Mouse (Mus musculus) left cerebral cortex, postnatal 14 days (tissue): ENCODE measurements at regions not wholly inside any gene's neighbourhood (a gene's known extent, or its start where the extent isn't known, plus 50 kb on each side); places are given as distances from the start of the nearest gene placed in this dataset.

ENCODE experiments used
- DNase-seq, 2 experiments: peaks; one replicate each; pipeline ENCODE4 v3.0.0; 2021 to 2022; ENCODE audit warnings: low spot score in 2 of 2, mixed read lengths in 1 of 2
- intact Hi-C: fragments of 180-260 bp; cut with DNase I; formaldehyde crosslinking; loops from one replicate; pipeline ENCODE4 v1.15.1; 2025

DNA sequence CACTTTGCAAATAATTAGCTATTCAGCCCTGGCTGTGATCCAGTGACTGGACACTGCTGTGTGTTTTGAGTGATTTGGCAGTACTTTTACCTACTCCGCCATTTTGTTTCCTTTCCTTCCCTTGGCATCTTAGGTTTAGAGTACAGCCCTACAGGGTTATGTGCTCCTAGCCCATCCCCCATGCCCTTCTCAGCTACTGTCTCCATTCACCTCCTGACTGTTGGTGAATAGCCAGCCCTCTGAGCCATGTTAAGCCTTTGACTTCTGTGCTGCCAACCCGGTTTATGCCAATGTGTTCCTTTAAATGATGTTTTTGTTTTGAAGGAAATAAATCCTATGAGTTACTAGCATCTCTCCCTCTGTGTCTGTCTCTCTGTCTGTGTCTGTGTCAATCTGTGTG is 167.8 kb upstream of the Tas2r134 start:
- intact Hi-C loops: no loop called here
- DNase-seq: no peak

DNA sequence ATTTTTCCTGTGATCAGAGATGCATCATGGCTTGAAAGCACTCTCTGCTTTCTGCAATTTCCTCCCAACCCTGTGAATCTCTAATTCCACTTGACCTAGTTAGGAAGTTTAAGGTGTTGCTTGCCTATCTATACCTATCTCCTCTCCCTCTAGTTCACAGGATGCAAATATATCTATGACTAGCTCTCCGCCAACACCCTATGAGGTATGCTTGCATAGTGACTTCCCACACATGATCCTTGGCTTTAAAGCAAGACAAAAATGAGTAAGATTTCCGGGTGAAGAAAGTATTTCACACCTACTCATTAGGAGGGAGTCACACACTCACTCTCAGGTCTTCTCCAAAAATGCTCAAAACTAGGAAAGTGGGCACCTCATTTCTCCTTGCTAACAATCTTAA is 169.6 kb upstream of the Tas2r134 start:
- no peak for DNase-seq
- intact Hi-C loops: no loop called here

DNA sequence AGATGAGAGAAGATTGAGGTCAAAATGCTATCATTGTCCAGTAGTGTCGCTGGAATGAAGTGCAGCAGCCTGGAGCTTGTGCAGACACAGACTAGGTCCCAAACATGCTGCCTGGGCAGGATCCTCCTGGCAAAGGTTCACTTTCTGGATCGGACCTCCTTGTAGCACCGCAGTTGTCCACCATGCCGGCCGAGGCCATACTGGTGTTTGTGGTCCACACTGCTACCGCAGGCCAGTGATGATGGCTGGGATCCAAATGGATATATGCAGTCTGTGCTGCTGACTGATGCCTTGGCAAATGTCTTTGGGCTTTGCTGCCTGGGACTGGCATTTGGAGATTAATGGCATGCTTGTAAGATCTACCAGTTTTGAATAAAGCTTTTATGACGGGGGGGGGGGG is 174.5 kb upstream of the Tas2r134 start:
- intact Hi-C loops: no loop called here
- no peak for DNase-seq

DNA sequence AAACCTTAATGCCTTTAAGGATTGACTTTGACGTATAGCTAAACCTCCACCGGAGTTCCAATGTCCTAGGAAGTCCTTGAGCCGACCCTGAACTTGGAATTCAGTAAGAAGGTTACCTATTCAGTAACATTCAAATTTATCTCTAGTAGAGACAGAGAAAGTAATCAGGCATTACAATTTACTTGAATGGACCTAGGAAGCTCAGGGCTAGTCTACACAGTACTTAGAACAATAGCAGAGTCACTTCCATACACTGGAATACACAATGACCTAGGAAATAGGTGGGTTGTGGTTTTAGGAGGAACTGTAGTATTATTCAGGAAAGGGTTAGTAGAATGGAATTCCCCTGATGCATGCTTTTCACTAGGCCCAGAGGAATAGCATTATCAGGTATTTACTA is 179.2 kb upstream of the Tas2r134 start:
- intact Hi-C loops: no loop called here
- DNase-seq: no peak

DNA sequence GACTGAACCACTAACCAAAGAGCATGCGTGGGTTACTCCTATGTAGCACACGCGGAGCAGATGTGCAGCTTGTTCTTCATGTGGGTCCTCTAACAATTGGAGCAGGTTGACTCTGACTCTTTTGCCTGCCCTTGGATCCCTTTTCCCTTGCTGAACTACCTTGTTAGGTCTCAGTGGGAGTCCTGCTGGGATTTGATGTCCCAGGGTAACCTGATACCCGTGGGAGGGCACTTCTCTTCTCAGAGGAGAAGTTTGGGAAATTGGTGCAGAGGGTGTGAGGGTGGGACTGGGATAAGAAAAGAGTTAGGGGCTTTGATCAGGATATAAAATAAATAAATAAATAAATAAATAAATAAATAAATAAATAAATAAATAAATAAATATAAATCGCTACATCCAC is 179.7 kb upstream of the Tas2r134 start:
- DNase-seq: no peak
- intact Hi-C loops: no loop called here

DNA sequence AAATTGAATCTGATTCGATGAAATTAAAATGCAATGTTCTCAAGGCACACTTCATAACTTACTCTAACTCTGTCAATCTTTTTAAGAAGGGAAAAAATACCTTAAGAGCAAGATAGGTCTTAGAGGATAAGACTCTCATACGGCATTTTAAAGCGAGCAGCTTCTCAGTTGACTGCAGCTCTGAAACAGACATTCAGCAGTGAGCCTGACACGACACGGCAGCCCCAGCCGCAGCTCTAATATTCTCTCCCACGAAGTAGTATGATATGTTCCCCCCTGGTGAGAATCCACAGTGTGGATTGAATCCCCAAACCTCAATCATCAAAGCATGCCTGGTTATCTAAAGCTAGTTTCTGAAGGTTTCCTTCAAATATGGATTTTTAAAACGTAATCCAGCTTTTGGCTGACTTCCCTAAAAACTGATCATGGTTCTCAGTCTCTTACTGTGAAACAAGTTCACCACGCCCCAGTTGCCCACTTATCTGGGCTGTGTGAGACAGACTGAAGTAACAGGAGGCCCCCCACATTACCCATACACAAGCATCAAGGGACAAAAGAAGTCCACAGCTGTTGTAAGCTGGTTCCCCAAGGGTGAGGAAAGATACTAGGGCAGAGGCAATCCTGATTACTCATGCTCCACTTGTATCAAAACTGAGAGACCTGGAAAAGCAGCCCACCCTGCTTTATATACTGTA is 182.8 kb upstream of the Tas2r134 start:
- intact Hi-C loops: no loop called here
- no peak for DNase-seq

DNA sequence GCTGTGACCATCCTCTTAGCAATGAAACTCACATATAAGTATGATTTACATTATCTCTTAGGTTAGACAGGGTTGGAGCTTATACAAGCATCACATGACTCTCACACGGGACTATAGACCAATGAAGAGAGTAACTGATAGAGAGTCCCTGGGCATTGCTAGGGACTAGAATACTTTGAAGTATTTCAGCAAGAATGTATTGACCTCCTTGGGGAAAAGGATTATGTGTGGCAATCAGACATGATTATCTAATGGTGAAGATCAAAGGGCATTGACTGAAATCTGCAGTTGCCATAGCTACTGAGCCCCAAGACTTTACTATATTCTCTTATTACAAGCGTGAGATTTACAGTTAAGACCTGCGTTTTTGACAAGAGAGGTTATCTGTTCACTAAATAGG is 183.4 kb upstream of the Tas2r134 start:
- DNase-seq: no peak
- intact Hi-C loops: no loop called here

DNA sequence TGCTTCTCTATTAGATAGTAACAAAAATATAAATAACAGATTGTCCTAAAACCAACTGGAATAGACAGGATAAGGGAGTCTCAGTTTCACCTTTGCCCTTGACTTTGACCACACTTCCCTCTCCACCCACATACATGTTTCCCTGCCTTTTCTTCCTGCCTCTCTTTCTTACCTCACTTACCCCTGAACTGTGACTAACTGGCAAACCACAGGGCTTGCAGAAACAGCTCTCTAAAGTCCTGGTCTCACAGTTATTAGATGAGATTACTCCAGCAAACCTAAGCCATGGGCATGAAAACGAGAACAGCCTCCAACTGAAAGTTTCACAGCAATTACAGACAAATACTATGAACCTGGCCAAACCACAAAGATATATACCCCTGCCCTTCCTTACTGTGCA is 188.3 kb upstream of the Tas2r134 start:
- intact Hi-C loops: no loop called here
- DNase-seq: no peak

DNA sequence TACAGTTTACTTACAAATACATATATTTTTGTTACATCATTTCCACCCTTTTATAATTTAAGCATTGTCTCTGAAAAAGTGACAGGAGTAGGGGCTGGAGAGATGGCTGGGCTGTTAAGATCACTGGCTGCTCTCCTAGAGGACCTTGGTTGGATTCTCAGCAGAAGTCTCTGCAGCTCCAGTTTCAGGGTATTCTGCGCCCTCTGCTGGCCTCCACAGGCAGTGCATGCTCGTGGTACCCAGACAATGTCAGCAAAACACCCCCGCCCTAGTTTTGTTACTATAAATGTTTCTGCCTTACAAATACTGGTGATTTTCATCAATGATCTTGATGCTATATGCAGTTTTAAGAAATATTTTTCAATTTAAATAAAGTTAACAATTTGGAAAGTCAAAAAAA is 190.7 kb upstream of the Tas2r134 start:
- intact Hi-C loops: no loop called here
- DNase-seq: no peak

DNA sequence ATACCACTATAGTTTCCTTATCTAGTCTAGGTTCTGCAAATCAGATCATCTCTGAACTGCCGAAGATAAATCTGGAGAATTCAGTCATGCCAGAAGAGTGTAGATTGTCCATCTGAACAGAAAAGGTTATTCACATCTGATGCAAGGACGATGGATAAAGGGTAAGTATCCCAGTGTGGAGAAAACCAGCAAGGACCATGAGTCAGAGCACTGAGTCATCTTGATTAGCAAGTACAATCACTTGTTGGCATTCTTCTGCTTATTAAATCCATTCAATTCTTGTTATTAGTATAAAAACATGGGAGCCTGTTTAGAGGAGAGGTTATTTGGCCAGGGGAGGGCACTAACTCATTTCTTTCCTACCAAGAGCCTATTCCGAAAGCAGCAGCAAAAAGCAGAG is 195.7 kb upstream of the Tas2r134 start:
- no peak for DNase-seq
- intact Hi-C loops: no loop called here

DNA sequence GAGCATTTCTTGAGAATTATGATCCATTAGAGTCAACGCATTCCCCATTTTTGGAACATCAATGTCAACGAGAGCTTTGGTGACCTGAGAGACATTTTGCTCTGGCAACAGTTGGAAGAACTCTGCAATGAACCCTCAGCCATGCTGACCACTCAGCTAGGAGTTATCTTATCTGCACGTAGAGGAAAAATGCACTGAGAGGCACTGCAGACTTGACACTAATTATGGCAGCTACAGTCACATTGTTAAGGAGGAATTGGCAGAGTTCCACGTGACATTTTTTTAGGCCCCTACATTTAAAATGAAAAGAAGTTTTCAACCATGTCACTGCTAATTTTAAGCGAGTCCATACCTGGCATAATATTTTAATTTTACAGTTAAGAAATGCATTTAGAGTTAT is 197.6 kb upstream of the Tas2r134 start:
- no peak for DNase-seq
- intact Hi-C loops: no loop called here

DNA sequence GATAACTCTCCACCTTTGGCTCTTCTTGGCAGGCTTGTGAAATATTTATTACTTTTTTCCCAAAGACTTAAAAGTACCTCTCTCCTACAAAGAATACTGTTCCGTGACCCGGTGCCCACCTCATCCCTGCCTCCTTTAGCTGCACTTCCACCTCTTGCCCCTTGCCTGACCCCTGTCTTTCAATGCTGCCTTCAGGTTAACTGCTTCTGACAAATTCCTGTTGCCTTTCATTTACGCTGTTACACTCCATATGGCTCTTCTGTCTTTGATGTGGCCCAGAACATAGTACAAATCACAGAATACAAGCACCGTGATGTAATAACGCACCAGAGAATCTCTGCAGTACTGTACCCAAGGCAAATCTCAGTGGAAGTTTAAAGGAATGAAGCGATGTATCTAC is 204.9 kb upstream of the Tas2r134 start:
- DNase-seq: no peak
- intact Hi-C loops: no loop called here

DNA sequence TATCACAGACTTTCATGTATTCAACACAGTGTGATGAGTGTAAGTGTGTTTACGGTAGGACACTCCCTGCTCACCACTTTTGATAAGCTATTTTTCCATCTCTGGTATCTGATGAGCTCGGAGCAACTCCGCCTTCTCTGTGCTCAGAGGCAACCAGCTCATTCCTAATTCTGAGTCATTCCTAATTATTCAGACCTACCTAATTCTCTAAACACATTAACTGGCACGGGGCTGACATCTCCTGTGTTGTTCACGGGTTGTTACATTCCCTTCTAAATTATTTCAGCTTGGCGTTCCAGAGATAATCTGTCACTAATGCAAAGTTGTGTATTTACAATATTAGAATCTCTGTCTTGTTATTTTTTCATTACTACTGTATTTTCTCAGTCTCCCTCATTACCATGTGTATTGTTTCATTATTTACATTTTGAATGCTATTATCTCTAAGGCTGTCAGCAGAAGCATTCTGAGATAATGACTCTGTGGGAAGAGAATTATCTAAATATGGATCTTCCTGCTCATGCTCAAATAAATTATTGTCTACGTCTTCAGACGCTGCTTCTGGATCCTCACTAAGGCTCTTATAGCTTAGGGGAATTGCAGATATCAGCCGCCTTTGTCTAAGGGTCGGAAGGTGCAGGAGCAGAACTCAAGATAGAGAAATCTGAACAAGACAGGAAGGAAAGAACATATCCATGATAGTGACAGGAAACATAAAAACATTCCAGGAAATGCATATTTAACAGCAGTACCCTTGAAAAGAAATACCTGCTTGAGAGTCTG is 209.2 kb upstream of the Tas2r134 start:
- intact Hi-C loops: no loop called here
- no peak for DNase-seq

DNA sequence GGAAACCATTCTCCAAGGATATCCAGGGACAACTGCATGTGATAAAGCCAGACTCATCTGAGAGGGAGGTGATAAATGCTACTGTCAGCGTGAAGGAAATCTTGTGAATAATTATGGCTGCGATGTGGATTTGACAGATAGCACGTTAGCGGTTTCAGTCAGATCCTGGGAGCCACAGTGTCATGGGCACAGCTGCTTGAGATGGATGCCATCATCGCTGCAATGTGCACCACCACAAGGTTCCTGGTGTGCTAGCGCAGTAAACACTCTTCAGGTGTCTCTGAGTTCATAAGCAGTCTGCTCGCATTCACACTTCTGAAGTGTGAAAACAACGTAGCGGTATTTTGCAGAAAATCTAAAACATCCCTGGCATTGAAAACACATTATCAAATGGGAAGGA is 238.9 kb upstream of the Tas2r134 start:
- intact Hi-C loops: no loop called here
- DNase-seq: peak in 1 of 2 experiments; percentile 14

DNA sequence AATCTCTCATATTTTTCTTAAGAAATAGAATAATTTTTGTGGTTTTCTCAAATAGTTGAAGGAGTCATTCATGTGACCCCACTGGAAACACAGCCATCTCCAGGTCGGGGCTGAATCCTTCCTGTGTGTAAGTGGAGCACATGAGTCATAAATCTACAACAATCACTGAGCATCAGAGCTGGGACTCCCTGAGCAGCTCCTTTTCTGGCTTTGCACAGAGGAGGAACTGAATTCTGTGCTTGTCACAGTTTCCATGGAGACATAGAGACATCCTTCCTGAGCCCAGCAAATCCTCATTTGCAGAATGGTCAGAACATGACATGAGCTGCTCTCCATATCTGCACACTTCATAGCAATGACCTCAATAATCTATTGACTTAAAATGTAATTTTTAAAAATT is 238.2 kb upstream of the Rnd3 start:
- peak; percentile 15 to 16 for DNase-seq

DNA sequence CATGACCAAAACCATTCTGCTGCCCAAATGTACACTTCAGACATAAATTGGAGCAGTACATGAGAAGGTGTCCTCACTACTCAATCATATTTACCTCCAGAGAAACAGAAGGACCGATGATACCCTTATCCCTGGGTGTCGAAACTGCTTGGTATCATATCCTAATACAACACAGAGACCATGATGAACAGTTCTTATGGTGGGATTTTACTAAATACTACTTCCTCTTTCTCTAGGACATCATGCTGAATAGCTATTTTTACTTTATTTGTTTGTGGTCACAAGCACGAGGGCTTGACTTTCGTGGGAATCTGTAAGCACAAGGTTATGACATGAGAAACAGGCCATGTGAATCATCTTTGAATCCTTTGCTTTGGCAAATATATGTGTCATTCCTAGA is 227.7 kb upstream of the Rnd3 start:
- no peak for DNase-seq
- intact Hi-C loops: no loop called here

More for the DNA sequence above, 238.2 kb upstream of the Rnd3 start:
- intact Hi-C loops: no loop called here

DNA sequence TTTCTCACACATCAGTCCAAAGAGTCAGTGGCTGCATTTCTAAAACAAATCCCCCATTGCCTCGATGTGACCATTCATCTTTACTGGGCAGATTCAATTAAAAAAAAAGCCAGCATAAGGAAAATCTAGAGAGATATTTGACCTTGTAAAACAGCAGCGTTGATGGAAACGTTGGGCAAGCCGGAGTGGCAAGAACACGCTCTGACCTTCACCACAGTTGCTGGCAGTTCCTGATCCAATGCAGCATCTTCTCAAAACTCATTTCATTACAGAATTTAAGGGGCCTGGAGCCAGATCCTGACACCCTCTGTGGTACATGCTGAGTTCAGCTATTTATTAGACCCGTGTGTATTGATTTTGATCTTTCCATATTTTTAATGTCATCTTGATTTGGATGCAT is 225.7 kb upstream of the Rnd3 start:
- intact Hi-C loops: no loop called here
- DNase-seq: no peak

DNA sequence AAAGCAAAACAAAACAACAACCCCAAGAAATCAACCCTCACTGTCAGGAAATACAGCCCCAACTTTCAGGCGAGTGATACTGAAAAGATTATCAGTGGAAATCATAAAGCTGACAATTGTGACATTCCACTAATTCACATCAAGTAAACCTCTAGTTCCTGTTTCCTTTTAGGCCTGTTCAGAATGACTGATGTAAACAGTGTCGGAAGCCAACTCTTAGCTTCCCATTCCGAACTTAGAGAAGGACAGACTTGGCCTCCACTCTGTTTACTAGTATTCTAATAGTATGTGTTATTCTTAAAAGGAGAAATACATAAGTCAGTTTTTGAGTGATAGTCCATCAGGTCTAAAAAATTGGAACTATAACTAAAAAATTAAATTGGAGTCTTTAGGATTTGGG is 223.9 kb upstream of the Rnd3 start:
- no peak for DNase-seq

DNA sequence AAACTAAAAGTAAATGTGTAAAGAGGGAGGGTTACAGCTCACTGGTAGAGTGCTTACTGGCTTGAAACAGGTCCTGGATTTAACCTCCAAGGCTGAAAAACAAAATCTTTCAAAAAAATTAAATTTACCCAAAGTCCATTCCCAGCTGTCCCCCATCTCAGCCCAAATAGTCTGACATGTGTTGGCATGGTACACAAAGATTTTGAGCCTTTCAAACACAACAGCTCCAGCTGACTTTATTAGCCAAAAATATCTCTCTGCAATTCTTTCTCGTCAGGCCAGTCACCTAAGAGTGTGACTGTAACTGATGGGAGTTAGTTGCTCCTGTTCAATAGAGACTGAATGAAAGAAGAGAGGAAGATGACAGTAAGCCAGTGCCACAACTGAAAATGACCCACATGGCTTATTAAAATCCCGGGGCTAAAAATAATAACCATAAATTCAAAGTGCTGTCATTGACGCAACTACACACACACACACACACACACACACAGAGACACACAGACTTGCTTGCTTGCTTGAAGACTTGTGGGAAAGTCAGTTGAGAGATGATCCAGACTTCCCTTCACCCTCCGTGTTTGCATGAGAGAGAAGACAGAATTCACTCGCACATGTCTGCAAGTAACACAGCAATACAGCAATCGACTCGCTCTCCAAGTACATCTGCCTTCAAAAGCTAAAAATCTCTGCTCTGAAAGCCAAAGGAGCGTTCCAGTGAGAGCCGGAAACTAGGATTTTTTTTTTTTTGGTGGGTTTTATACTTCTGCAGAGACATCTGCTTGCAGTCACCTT is 214.1 kb upstream of the Rnd3 start:
- no peak for DNase-seq
- intact Hi-C loops: no loop called here

More for the DNA sequence above, 223.9 kb upstream of the Rnd3 start:
- intact Hi-C loops: no loop called here

DNA sequence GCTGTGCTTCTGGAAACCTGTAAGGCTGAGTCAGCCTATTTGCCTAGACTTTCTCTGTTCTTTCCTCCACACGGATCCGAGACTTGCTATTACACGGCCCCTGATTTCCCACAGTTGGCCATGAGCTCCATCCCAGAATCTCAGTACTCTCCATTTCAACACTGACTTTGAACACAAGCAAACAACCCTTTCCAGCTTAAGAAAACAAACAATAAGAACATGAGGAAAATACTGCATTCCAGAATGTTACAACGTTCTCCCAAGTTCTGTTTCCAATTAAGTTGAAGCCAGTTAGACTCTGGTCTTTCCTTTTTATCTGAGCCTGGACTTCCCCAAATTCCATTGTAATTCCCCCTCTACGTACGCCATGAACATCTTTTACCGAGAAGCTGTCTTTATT is 206.4 kb upstream of the Rnd3 start:
- intact Hi-C loops: no loop called here
- DNase-seq: no peak

DNA sequence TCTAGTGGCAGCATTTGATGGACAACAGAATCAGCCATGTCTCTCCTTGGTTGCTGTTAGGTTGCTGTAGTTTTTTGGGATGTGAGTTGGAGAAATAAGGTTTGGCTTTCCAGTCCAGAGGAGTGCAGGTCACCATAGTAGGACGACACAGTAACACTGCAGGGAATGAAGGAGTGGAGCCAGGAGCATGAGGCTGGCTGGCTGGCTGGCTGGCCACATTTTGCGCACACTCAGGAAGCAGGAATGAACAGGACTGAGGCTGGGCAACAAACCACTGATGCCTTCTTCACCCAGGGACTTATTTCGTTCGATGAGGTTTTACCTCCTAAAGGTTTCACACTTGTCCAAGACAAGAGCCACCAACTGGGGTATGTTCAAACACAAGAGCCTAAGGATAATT is 205.9 kb upstream of the Rnd3 start:
- no peak for DNase-seq

More for the DNA sequence above, 205.9 kb upstream of the Rnd3 start:
- intact Hi-C loops: no loop called here
